Mouse (Mus musculus): ENCODE measurements around the gene Gm49322. TPM values are rescaled to one million over a fixed set of nuclear protein-coding genes. Genes with fewer than 3 reads are reported as not detected.
A peak's percentile ranks its signal among the peaks of the same experiment; 100 is the strongest.
"Not testable (repeated sequence)": the region's sequence is repeated elsewhere in the genome, so short reads cannot be mapped to it uniquely, and the experiment has no call there.

Gm49322 gene
- polyA plus RNA-seq, 1 experiment: not detected

DNA sequence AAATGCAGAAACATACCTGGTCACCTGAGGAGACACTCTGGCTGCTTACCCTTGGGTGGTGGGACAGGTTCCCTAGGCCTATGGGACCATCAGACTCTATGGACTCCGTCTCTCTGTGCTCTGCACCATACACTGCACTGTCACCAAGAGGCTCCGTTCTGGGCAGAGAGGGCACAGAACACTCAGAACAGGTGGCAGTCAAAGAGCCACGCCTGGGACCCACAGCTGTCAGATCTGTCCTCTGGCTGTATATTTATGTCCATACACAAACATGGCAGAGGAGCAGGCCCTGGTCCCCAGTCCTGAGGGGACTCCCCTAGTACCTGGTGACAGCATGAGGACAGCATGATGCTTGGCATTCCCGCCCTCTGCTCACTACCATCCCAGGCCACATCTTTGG is 19.9 kb downstream of the Gm49322 start:
- 89% methylated on average over 4 of the region's 4 CpGs for WGBS
- H3K4me3 ChIP-seq (ENCODE audit: insufficient read depth, low read depth, low read length): no peak overlapping the region
- H3K27ac ChIP-seq (ENCODE audit: insufficient read depth, low read depth, low read length): no peak overlapping the region
- peaks cover 63% of the 10 kb centered on the region for H3K4me1 ChIP-seq (ENCODE audit: control insufficient read depth, insufficient read depth, low read length)
- TF ChIP-seq CTCF (IDR thresholded peaks at IDR 0.05; ENCODE audit: insufficient read depth, low read depth, low read length) (no peak), POLR2A (IDR thresholded peaks at IDR 0.05; ENCODE audit: insufficient read depth, low read depth, low read length) (no peak)

DNA sequence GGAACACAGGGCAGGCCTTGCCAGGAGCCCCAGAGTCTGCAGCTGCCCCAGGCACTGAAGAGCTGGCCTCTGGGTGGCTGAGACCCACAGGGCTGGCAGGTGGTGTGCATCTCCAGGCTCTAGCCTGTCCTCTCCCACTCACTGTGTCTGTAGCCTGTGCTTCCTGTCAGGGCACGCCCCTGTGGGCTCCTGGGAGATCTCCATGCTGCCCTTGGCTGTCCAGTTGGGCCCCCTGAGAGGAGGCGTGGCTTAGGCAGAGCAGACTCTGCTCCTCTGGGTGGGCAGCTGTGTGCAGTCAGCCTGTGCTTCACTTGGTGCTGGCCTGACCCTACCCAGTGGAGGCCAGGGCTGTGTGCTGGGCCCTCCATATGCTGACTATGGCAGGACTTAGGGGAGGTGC is 21.9 kb downstream of the Gm49322 start:
- Histone ChIP-seq H3K27ac (ENCODE audit: insufficient read depth, low read depth, low read length) (no peak overlapping the region), H3K4me1 (ENCODE audit: control insufficient read depth, insufficient read depth, low read length) (peaks cover 65% of the 10 kb centered on the region), H3K4me3 (ENCODE audit: insufficient read depth, low read depth, low read length) (no peak overlapping the region)
- WGBS: 67% methylated on average over 2 of the region's 2 CpGs
- TF ChIP-seq CTCF (IDR thresholded peaks at IDR 0.05; ENCODE audit: insufficient read depth, low read depth, low read length) (no peak), POLR2A (IDR thresholded peaks at IDR 0.05; ENCODE audit: insufficient read depth, low read depth, low read length) (no peak)

DNA sequence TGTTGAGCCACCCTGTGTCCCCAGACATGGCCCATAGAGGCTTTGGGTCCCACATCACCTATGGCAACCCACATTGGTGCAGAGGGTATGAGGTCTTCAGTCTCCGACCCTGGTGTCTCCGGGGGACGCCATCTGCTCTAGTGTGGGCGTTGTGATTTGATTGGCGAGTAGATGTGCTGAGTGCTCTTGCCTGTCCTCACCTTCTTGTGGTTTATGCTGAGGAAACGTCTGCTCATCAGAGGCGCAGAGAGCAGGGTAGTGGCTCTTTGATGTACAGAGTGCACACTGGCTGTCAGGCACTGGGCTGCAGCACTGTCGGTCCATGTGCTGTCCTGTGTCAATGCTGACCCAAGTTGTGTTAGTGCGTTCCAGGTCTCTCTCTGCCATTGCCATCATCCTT is 23.1 kb downstream of the Gm49322 start:
- Histone ChIP-seq H3K4me1 (ENCODE audit: control insufficient read depth, insufficient read depth, low read length) (peaks cover 56% of the 10 kb centered on the region), H3K4me3 (ENCODE audit: insufficient read depth, low read depth, low read length) (no peak overlapping the region), H3K27ac (ENCODE audit: insufficient read depth, low read depth, low read length) (no peak overlapping the region)
- TF ChIP-seq POLR2A (IDR thresholded peaks at IDR 0.05; ENCODE audit: insufficient read depth, low read depth, low read length) (no peak), CTCF (IDR thresholded peaks at IDR 0.05; ENCODE audit: insufficient read depth, low read depth, low read length) (no peak)
- WGBS: 81% methylated on average over 9 of the region's 9 CpGs

DNA sequence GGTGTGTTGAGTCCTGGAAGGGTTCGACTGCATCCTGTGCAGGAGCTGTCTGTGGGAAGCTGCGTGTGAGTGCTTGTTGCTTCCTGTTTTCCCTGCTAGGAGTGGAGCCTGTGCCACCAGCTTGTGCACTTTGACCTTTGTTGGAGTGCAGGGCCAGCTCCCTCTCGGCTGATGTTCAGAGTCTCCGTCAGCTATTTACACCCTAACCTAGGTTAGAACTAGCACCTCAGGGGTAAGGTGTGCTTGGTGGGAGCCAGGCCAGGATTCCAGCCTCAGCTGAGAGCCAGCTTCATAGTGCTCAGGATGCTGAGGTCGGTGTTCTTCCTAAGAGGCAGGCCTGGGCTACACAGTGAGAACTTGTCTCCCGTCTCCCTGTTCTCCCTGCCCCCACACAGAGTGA is 29.5 kb downstream of the Gm49322 start:
- no peak overlapping the region for H3K27ac ChIP-seq (ENCODE audit: insufficient read depth, low read depth, low read length)
- no peak overlapping the region for H3K4me3 ChIP-seq (ENCODE audit: insufficient read depth, low read depth, low read length)
- 82% methylated on average over 6 of the region's 6 CpGs for WGBS
- H3K4me1 ChIP-seq (ENCODE audit: control insufficient read depth, insufficient read depth, low read length): peaks cover 10% of the 10 kb centered on the region
- TF ChIP-seq CTCF (IDR thresholded peaks at IDR 0.05; ENCODE audit: insufficient read depth, low read depth, low read length) (no peak), POLR2A (IDR thresholded peaks at IDR 0.05; ENCODE audit: insufficient read depth, low read depth, low read length) (no peak)

DNA sequence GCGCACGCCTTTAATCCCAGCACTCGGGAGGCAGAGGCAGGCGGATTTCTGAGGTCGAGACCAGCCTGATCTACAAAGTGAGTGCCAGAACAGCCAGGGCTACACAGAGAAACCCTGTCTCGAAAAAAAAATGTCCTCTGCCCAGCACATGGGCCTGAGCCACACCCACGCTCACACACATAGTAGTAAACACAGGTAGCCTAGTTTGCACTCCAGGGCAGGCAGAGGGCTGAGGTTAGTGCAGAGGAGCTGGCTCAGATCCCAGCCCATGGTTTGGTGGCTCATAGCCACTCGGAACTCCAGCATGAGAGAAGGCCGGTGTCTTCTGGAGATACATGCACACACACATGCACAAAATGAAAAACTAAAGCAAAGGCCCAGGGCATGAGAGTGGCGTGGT is 41.1 kb downstream of the Gm49322 start:
- TF ChIP-seq POLR2A (IDR thresholded peaks at IDR 0.05; ENCODE audit: insufficient read depth, low read depth, low read length) (no peak), CTCF (IDR thresholded peaks at IDR 0.05; ENCODE audit: insufficient read depth, low read depth, low read length) (no peak)
- Histone ChIP-seq H3K27ac (ENCODE audit: insufficient read depth, low read depth, low read length) (no peak overlapping the region), H3K4me1 (ENCODE audit: control insufficient read depth, insufficient read depth, low read length) (peaks cover 18% of the 10 kb centered on the region), H3K4me3 (ENCODE audit: insufficient read depth, low read depth, low read length) (no peak overlapping the region)
- WGBS: 93% methylated on average over 10 of the region's 10 CpGs

DNA sequence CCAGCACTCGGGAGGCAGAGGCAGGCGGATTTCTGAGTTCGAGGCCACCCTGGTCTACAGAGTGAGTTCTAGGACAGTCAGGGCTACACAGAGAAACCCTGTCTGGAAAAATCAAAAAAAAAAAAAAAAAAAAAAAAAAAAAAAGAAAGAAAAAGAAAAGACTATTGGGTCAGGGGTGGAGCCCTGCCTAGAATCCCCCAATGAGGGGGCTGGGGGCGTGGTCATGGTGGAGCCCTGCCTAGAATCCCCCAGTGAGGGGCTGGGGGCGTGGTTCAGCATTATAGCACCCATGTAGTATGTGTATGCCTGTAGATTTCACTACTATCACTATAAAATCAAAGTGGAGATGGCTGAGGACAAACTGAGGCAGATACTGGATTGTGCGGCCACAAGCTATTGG is 44.1 kb downstream of the Gm49322 start:
- not testable (repeated sequence) for H3K4me3 ChIP-seq (ENCODE audit: insufficient read depth, low read depth, low read length); H3K27ac ChIP-seq (ENCODE audit: insufficient read depth, low read depth, low read length)
- WGBS: 90% methylated on average over 6 of the region's 6 CpGs
- H3K4me1 ChIP-seq (ENCODE audit: control insufficient read depth, insufficient read depth, low read length): peaks cover 27% of the 10 kb centered on the region

DNA sequence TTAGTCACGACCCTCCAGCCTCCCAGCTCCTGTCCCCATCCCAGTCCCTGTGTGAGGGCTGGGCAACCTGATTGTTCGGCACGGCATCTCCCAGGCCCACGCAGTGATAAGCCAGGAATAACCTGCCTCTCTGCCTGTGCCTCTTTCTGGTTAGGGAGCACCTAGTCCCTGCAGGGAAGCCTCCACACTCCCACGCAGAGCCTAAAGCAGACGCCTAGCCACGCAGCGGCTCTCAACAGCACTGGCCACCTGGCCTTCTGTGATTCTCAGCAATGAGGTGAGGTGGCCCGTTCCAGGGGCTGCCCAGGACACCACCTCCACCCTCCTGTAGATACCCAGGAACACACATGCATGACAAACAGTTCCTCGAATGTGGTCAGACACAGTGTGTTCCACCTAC is 44.6 kb downstream of the Gm49322 start:
- H3K27ac ChIP-seq (ENCODE audit: insufficient read depth, low read depth, low read length): no peak overlapping the region
- no peak for TF ChIP-seq CTCF (IDR thresholded peaks at IDR 0.05; ENCODE audit: insufficient read depth, low read depth, low read length)
- no peak for TF ChIP-seq POLR2A (IDR thresholded peaks at IDR 0.05; ENCODE audit: insufficient read depth, low read depth, low read length)
- H3K4me3 ChIP-seq (ENCODE audit: insufficient read depth, low read depth, low read length): no peak overlapping the region
- H3K4me1 ChIP-seq (ENCODE audit: control insufficient read depth, insufficient read depth, low read length): peaks cover 32% of the 10 kb centered on the region
- WGBS: 67% methylated on average over 10 of the region's 10 CpGs

DNA sequence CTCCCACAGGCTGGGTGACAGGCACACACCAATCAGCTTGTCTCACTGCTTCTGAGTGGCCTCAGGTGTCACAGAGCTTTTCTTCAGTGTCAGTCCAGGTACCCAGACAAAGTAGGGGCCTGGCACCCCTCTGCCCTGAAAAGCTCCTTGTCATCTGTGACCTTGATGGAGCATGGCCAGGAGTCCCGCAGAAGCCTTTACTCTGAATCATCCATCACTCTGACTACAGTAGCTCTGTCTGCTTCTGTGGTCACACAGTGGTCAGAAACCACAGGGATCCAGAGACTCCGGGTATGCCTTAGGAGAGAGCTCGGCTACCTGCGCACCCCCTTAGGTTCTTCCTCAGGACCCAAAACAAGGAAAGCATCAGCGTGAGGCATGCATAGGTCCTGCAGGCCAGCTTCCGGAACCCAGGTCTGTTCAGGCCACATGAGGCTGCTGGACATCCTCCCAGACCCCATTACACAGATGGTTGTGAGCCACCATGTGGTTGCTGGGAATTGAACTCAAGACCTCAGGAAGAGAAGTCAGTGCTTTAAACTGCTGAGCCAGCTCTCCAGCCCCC is 47.4 kb downstream of the Gm49322 start:
- H3K27ac ChIP-seq (ENCODE audit: insufficient read depth, low read depth, low read length): no peak overlapping the region
- H3K4me3 ChIP-seq (ENCODE audit: insufficient read depth, low read depth, low read length): no peak overlapping the region
- WGBS: 83% methylated on average over 6 of the region's 6 CpGs
- TF ChIP-seq POLR2A (IDR thresholded peaks at IDR 0.05; ENCODE audit: insufficient read depth, low read depth, low read length) (no peak), CTCF (IDR thresholded peaks at IDR 0.05; ENCODE audit: insufficient read depth, low read depth, low read length) (no peak)
- H3K4me1 ChIP-seq (ENCODE audit: control insufficient read depth, insufficient read depth, low read length): peaks cover 47% of the 10 kb centered on the region

DNA sequence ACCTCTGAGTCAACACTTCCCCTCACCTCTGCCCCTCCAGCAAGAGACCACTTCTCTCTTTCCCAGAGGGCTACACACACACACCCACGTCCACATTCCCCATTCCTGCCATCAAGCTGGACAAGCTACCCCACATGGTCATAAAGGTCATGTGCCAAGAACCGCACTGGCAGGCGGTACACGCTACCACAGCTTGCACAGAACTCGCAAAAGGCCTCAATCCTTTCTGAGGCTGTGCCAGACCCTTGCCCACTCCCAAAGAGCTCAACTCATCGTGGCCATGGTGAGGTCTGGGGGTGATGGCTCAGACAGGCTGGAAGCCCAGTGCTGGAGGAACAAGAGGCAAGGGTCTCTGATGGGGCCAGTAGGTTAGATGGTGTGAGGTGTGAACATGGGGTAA is 49.0 kb downstream of the Gm49322 start:
- TF ChIP-seq POLR2A (IDR thresholded peaks at IDR 0.05; ENCODE audit: insufficient read depth, low read depth, low read length) (no peak), CTCF (IDR thresholded peaks at IDR 0.05; ENCODE audit: insufficient read depth, low read depth, low read length) (no peak)
- peaks cover 52% of the 10 kb centered on the region for H3K4me1 ChIP-seq (ENCODE audit: control insufficient read depth, insufficient read depth, low read length)
- 37% methylated on average over 6 of the region's 6 CpGs for WGBS
- no peak overlapping the region for H3K27ac ChIP-seq (ENCODE audit: insufficient read depth, low read depth, low read length)
- peak overlapping the region; percentile 21; the same call in 1 of the 2 replicates for H3K4me3 ChIP-seq (ENCODE audit: insufficient read depth, low read depth, low read length)

Data from olfactory bulb, adult 2 months (tissue).